In genomic region chr8:13057351-13057750, GRCm38 (mm10) we compare ENCODE assay signal across 23 mouse cellular contexts. TPM values are rescaled to one million over a fixed set of nuclear protein-coding genes. Genes with fewer than 3 reads are reported as not detected.
DNase-seq lines count a peak whose midpoint lies in the region; ATAC-seq lines count a peak whose summit lies in the region.
"Had no signal": no experiment of that assay in that cellular context is flagged by ENCODE, and none has a peak within 500 bp of the region (broad histone marks: within the 10 kb centered on the region; RNA-seq: fewer than 3 reads in every experiment).

No protein-coding gene starts in this region.

- no peak overlapping the region for H3K4me3 ChIP-seq in kidney, embryonic 15.5 days (replicated peaks)
- no peak overlapping the region for H3K4me3 ChIP-seq in liver, embryonic 11.5 days (ENCODE audit: low read depth, low read length)
- H3K4me3 ChIP-seq in stomach, embryonic 16.5 days (replicated peaks; ENCODE audit: low read length): no peak overlapping the region
- H3K4me3 ChIP-seq in midbrain, embryonic 15.5 days: no peak overlapping the region
- no peak overlapping the region for H3K4me3 ChIP-seq in forebrain, embryonic 16.5 days (replicated peaks; ENCODE audit: low read length)
- H3K4me3 ChIP-seq: embryonic facial prominence, embryonic 12.5 days; erythroblast, embryonic 14.5 days; heart, embryonic 15.5 days; layer of hippocampus, adult 2 months; midbrain, embryonic 10.5 days had no signal

- H3K9me3 ChIP-seq in kidney, embryonic 15.5 days (replicated peaks): no peaks in the 10 kb centered on the region
- no peaks in the 10 kb centered on the region for H3K9me3 ChIP-seq in liver, embryonic 11.5 days (ENCODE audit: control insufficient read depth, low read length)
- H3K9me3 ChIP-seq in stomach, embryonic 16.5 days (replicated peaks; ENCODE audit: control insufficient read depth, low read length): no peaks in the 10 kb centered on the region
- no peaks in the 10 kb centered on the region for H3K9me3 ChIP-seq in midbrain, embryonic 15.5 days
- no peaks in the 10 kb centered on the region for H3K9me3 ChIP-seq in forebrain, embryonic 16.5 days (ENCODE audit: control insufficient read depth, low read length)
- H3K9me3 ChIP-seq: embryonic facial prominence, embryonic 12.5 days; G1E; heart, embryonic 15.5 days; midbrain, embryonic 10.5 days had no signal

- peak; percentile 16 for DNase-seq in kidney, adult 18-20 months
- peak; percentile 70 for DNase-seq in kidney, adult 9 months
- DNase-seq in liver, embryonic 11.5 days (ENCODE audit: low spot score): no peak
- DNase-seq: adrenal gland, postnatal 36 days; cerebellum, adult 9-10 months; gastrocnemius, postnatal 36 days; retina, postnatal 1 day; thymus, postnatal 25 days had no signal

- H3K4me2 ChIP-seq in kidney, embryonic 15.5 days: no peak overlapping the region
- no peak overlapping the region for H3K4me2 ChIP-seq in liver, embryonic 11.5 days
- no peak overlapping the region for H3K4me2 ChIP-seq in stomach, embryonic 16.5 days (ENCODE audit: low read depth, low read length)
- no peak overlapping the region for H3K4me2 ChIP-seq in midbrain, embryonic 15.5 days
- no peak overlapping the region for H3K4me2 ChIP-seq in forebrain, embryonic 16.5 days (ENCODE audit: low read length)
- H3K4me2 ChIP-seq: embryonic facial prominence, embryonic 12.5 days; heart, embryonic 15.5 days had no signal

- H3K36me3 ChIP-seq in kidney, embryonic 15.5 days: no peaks in the 10 kb centered on the region
- 0 out of 2 replicates have a peak, but pooled peaks cover 3% of the 10 kb centered on the region for H3K36me3 ChIP-seq in liver, embryonic 11.5 days (ENCODE audit: control insufficient read depth, insufficient read depth, low read length)
- H3K36me3 ChIP-seq in stomach, embryonic 16.5 days (ENCODE audit: control insufficient read depth, insufficient read depth, low read length): no peaks in the 10 kb centered on the region
- no peaks in the 10 kb centered on the region for H3K36me3 ChIP-seq in midbrain, embryonic 15.5 days (replicated peaks)
- no peaks in the 10 kb centered on the region for H3K36me3 ChIP-seq in forebrain, embryonic 16.5 days (ENCODE audit: control insufficient read depth, insufficient read depth)
- H3K36me3 ChIP-seq: embryonic facial prominence, embryonic 12.5 days; G1E; heart, embryonic 15.5 days; midbrain, embryonic 10.5 days had no signal

- WGBS in kidney, embryonic 15.5 days: 78% methylated on average over 4 of the region's 4 CpGs
- WGBS in liver, embryonic 11.5 days: 65% methylated on average over 4 of the region's 4 CpGs
- 77% methylated on average over 4 of the region's 4 CpGs for WGBS in stomach, embryonic 16.5 days
- WGBS in midbrain, embryonic 15.5 days: 83% methylated on average over 4 of the region's 4 CpGs
- WGBS in forebrain, embryonic 16.5 days: 86% methylated on average over 4 of the region's 4 CpGs

- H3K9ac ChIP-seq in kidney, embryonic 15.5 days: no peak overlapping the region
- H3K9ac ChIP-seq in liver, embryonic 11.5 days (ENCODE audit: low read depth, low read length): no peak overlapping the region
- no peak overlapping the region for H3K9ac ChIP-seq in stomach, embryonic 16.5 days (ENCODE audit: low read length)
- H3K9ac ChIP-seq in midbrain, embryonic 15.5 days: no peak overlapping the region
- no peak overlapping the region for H3K9ac ChIP-seq in forebrain, embryonic 16.5 days (replicated peaks; ENCODE audit: low read depth, low read length)
- H3K9ac ChIP-seq: embryonic facial prominence, embryonic 12.5 days; heart, embryonic 15.5 days had no signal

- H3K27me3 ChIP-seq in kidney, embryonic 15.5 days: no peaks in the 10 kb centered on the region
- no peaks in the 10 kb centered on the region for H3K27me3 ChIP-seq in liver, embryonic 11.5 days (replicated peaks; ENCODE audit: control insufficient read depth, insufficient read depth, low read length)
- H3K27me3 ChIP-seq in stomach, embryonic 16.5 days (ENCODE audit: control insufficient read depth, insufficient read depth, low read length): no peaks in the 10 kb centered on the region
- H3K27me3 ChIP-seq in midbrain, embryonic 15.5 days (replicated peaks): no peaks in the 10 kb centered on the region
- H3K27me3 ChIP-seq in forebrain, embryonic 16.5 days (replicated peaks; ENCODE audit: control insufficient read depth, insufficient read depth, low read length): no peaks in the 10 kb centered on the region
- H3K27me3 ChIP-seq: embryonic facial prominence, embryonic 12.5 days; heart, embryonic 15.5 days had no signal

- no peak for ATAC-seq in kidney, embryonic 15.5 days (replicated peaks; ENCODE audit: low FRiP score)
- ATAC-seq in liver, embryonic 11.5 days (replicated peaks; ENCODE audit: low FRiP score): peak; percentile 44
- peak; percentile 54; the same call in 1 of the 2 replicates for ATAC-seq in stomach, embryonic 16.5 days (ENCODE audit: insufficient read depth, low FRiP score)
- no peak for ATAC-seq in midbrain, embryonic 15.5 days (replicated peaks)
- ATAC-seq in forebrain, embryonic 16.5 days: no peak
- ATAC-seq: forebrain, embryonic 14.5 days; hindbrain, embryonic 16.5 days; intestine, embryonic 16.5 days had no signal

- H3K27ac ChIP-seq in kidney, embryonic 15.5 days: no peak overlapping the region
- H3K27ac ChIP-seq in liver, embryonic 11.5 days (ENCODE audit: low read depth, low read length): peak overlapping the region; percentile 11; the same call in 1 of the 2 replicates
- no peak overlapping the region for H3K27ac ChIP-seq in stomach, embryonic 16.5 days (ENCODE audit: low read length)
- H3K27ac ChIP-seq in midbrain, embryonic 15.5 days: no peak overlapping the region
- no peak overlapping the region for H3K27ac ChIP-seq in forebrain, embryonic 16.5 days (ENCODE audit: low read length)
- H3K27ac ChIP-seq: embryonic facial prominence, embryonic 12.5 days; heart, embryonic 15.5 days; layer of hippocampus, adult 2 months; macrophage; midbrain, embryonic 10.5 days had no signal

- H3K4me1 ChIP-seq in kidney, embryonic 15.5 days: no peaks in the 10 kb centered on the region
- H3K4me1 ChIP-seq in liver, embryonic 11.5 days (replicated peaks; ENCODE audit: control insufficient read depth, insufficient read depth, low read length): no peaks in the 10 kb centered on the region; the same call in 1 of the 2 replicates
- H3K4me1 ChIP-seq in stomach, embryonic 16.5 days (ENCODE audit: control insufficient read depth, insufficient read depth, low read length): no peaks in the 10 kb centered on the region
- no peaks in the 10 kb centered on the region for H3K4me1 ChIP-seq in midbrain, embryonic 15.5 days
- no peaks in the 10 kb centered on the region for H3K4me1 ChIP-seq in forebrain, embryonic 16.5 days (replicated peaks; ENCODE audit: control insufficient read depth, insufficient read depth, low read length)
- H3K4me1 ChIP-seq: heart, embryonic 15.5 days; midbrain, embryonic 10.5 days had no signal

RNA-seq across cellular contexts. Expression of gene Proz, which starts 3.4 kb away (rescaled TPM):
- 1.6 and 1.9 TPM in 2 replicates for polyA plus RNA-seq in kidney, embryonic 15.5 days (2015; fragmentation: Nextera tagmentation; extraction: Ambion mirVana)
- 13.5 and 15.9 TPM in 2 replicates for polyA plus RNA-seq in liver, embryonic 11.5 days (2014; fragmentation: Nextera tagmentation; extraction: Ambion mirVana)
- polyA plus RNA-seq in stomach, embryonic 16.5 days (2015; fragmentation: Nextera tagmentation; extraction: Ambion mirVana): 3.5 and 3.8 TPM in 2 replicates
- polyA plus RNA-seq in midbrain, embryonic 15.5 days (2015; fragmentation: Nextera tagmentation; extraction: Ambion mirVana): 1.6 and 1.7 TPM in 2 replicates
- polyA plus RNA-seq in forebrain, embryonic 16.5 days (2015; fragmentation: Nextera tagmentation; extraction: Ambion mirVana): 1.7 and 2.2 TPM in 2 replicates
- polyA plus RNA-seq: G1E, macrophage had no signal

RNA-seq across cellular contexts. Expression of gene F10, which starts 20.2 kb away (rescaled TPM):
- polyA plus RNA-seq in kidney, embryonic 15.5 days (2015; fragmentation: Nextera tagmentation; extraction: Ambion mirVana): 1.8 and 3.7 TPM in 2 replicates
- polyA plus RNA-seq in liver, embryonic 11.5 days (2014; fragmentation: Nextera tagmentation; extraction: Ambion mirVana): 59.5 and 61.1 TPM in 2 replicates
- polyA plus RNA-seq in stomach, embryonic 16.5 days (2015; fragmentation: Nextera tagmentation; extraction: Ambion mirVana): 11.7 and 12.5 TPM in 2 replicates
- polyA plus RNA-seq in midbrain, embryonic 15.5 days (2015; fragmentation: Nextera tagmentation; extraction: Ambion mirVana): 0.21 and 0.56 TPM in 2 replicates
- 0.19 and 0.24 TPM in 2 replicates for polyA plus RNA-seq in forebrain, embryonic 16.5 days (2015; fragmentation: Nextera tagmentation; extraction: Ambion mirVana)
- polyA plus RNA-seq: cortical plate, adult 2 months; forebrain, embryonic 14.5 days; G1E had no signal

RNA-seq across cellular contexts. Expression of gene F7, which starts 31.5 kb away (rescaled TPM):
- polyA plus RNA-seq in kidney, embryonic 15.5 days (2015; fragmentation: Nextera tagmentation; extraction: Ambion mirVana): 0.19 and 0.21 TPM in 2 replicates
- 2.9 and 3.8 TPM in 2 replicates for polyA plus RNA-seq in liver, embryonic 11.5 days (2014; fragmentation: Nextera tagmentation; extraction: Ambion mirVana)
- polyA plus RNA-seq in stomach, embryonic 16.5 days (2015; fragmentation: Nextera tagmentation; extraction: Ambion mirVana): 0.47 and 0.54 TPM in 2 replicates
- 0.09 TPM in 1 of 2 replicates, not detected in the other for polyA plus RNA-seq in midbrain, embryonic 15.5 days (2015; fragmentation: Nextera tagmentation; extraction: Ambion mirVana)
- polyA plus RNA-seq in forebrain, embryonic 16.5 days (2015; fragmentation: Nextera tagmentation; extraction: Ambion mirVana): not detected in 2 replicates
- polyA plus RNA-seq: embryonic facial prominence, embryonic 12.5 days; forebrain, embryonic 14.5 days; G1E; hindbrain, embryonic 16.5 days had no signal

RNA-seq across cellular contexts. Expression of gene Pcid2, which starts 47.9 kb away (rescaled TPM):
- 42.8 and 45.5 TPM in 2 replicates for polyA plus RNA-seq in kidney, embryonic 15.5 days (2015; fragmentation: Nextera tagmentation; extraction: Ambion mirVana)
- polyA plus RNA-seq in liver, embryonic 11.5 days (2014; fragmentation: Nextera tagmentation; extraction: Ambion mirVana): 38.8 and 46.0 TPM in 2 replicates
- 31.3 and 32.0 TPM in 2 replicates for polyA plus RNA-seq in stomach, embryonic 16.5 days (2015; fragmentation: Nextera tagmentation; extraction: Ambion mirVana)
- 42.1 and 42.6 TPM in 2 replicates for polyA plus RNA-seq in midbrain, embryonic 15.5 days (2015; fragmentation: Nextera tagmentation; extraction: Ambion mirVana)
- 51.6 and 53.8 TPM in 2 replicates for polyA plus RNA-seq in forebrain, embryonic 16.5 days (2015; fragmentation: Nextera tagmentation; extraction: Ambion mirVana)

RNA-seq across cellular contexts. Expression of gene Cul4a, which starts 48.1 kb away (rescaled TPM):
- 104 and 105 TPM in 2 replicates for polyA plus RNA-seq in kidney, embryonic 15.5 days (2015; fragmentation: Nextera tagmentation; extraction: Ambion mirVana)
- polyA plus RNA-seq in liver, embryonic 11.5 days (2014; fragmentation: Nextera tagmentation; extraction: Ambion mirVana): 111 and 123 TPM in 2 replicates
- 93.5 and 101 TPM in 2 replicates for polyA plus RNA-seq in stomach, embryonic 16.5 days (2015; fragmentation: Nextera tagmentation; extraction: Ambion mirVana)
- polyA plus RNA-seq in midbrain, embryonic 15.5 days (2015; fragmentation: Nextera tagmentation; extraction: Ambion mirVana): 70.4 and 74.9 TPM in 2 replicates
- 70.1 and 80.9 TPM in 2 replicates for polyA plus RNA-seq in forebrain, embryonic 16.5 days (2015; fragmentation: Nextera tagmentation; extraction: Ambion mirVana)

Comparison
In these comparisons a context has a peak if more than half of its experiments do, and no peak if none do; other contexts are left out.
1. ATAC-seq: peak in liver, embryonic 11.5 days (single experiment) and stomach, embryonic 16.5 days (single experiment); none in kidney, embryonic 15.5 days (single experiment), midbrain, embryonic 15.5 days (single experiment) and forebrain, embryonic 16.5 days (single experiment).